Mouse (Mus musculus) kidney, postnatal 36 days (tissue): ENCODE results near the gene Ndufc1.
"Not testable (repeated sequence)": the region's sequence is repeated elsewhere in the genome, so short reads cannot be mapped to it uniquely, and the experiment has no call there.

Experiments used
- DNase-seq, 2 experiments: peaks; one replicate each; pipeline ENCODE4 v3.0.0; 2021 to 2022; ENCODE audit warnings: mixed read lengths in 2 of 2

The Ndufc1 gene

GRCm38 (mm10) chr3:51364703-51365516 lies 43.9 kb downstream of the Ndufc1 start:
- DNase-seq, result peak; percentile 72 to 78

GRCm38 (mm10) chr3:51361066-51361465 lies 47.7 kb downstream of the Ndufc1 start:
- no peak for DNase-seq

GRCm38 (mm10) chr3:51359558-51360307 lies 49.1 kb downstream of the Ndufc1 start:
- no peak for DNase-seq

- DNase-seq, result peak; percentile 29 to 49
Observed at GRCm38 (mm10) chr3:51358660-51359557, 49.9 kb downstream of the Ndufc1 start.

GRCm38 (mm10) chr3:51358181-51358580 lies 50.6 kb downstream of the Ndufc1 start:
- peak; percentile 37 to 56 for DNase-seq

GRCm38 (mm10) chr3:51357624-51358023 lies 51.2 kb downstream of the Ndufc1 start:
- DNase-seq, result no peak

- DNase-seq, result no peak
Observed at GRCm38 (mm10) chr3:51357078-51357477, 51.7 kb downstream of the Ndufc1 start.

- not testable (repeated sequence) for DNase-seq
Observed at GRCm38 (mm10) chr3:51354956-51355355, 53.8 kb downstream of the Ndufc1 start.
